Mouse (Mus musculus): Measurements from ENCODE around the gene Arhgef10l. TPM values are rescaled to one million over a fixed set of nuclear protein-coding genes. Genes with fewer than 3 reads are reported as not detected.

The Arhgef10l gene
- polyA plus RNA-seq, 1 experiment from 2014 or later, result 15.9 TPM

DNA sequence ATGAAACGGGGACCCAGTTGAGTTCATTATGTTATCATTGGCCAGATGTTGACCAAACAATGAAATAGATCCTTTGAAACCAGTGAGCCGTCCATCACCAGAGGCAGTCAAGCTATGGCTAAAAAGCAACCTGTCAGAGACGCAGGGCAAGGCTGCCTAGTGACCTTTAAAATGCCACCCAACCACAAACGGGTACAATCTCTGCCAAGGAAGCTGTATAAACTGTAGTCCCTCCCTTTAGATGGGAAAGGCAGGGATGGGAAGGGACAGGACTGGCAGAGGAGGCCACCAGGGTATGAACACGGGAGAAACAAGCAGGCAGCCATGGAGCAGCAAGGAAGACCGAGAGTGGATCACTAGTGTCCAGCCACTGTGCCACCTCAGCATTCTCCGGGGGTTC, 759 bp downstream of the Arhgef10l start:
- no peak overlapping the region for H3K4me2 ChIP-seq (ENCODE audit: low read length)
- H3K9me3 ChIP-seq (ENCODE audit: control insufficient read depth, low read length), result no peaks in the 10 kb centered on the region
- H3K4me1 ChIP-seq (ENCODE audit: control insufficient read depth in 2 of 2, insufficient read depth in 2 of 2, low read length in 2 of 2), result peaks cover 9 to 16% of the 10 kb centered on the region in 2 experiments
- ATAC-seq (ENCODE audit: insufficient number of reproducible peaks, insufficient read depth, low FRiP score, low read depth), result no peak
- H3K36me3 ChIP-seq (ENCODE audit: control insufficient read depth, insufficient read depth, low read length), result no peaks in the 10 kb centered on the region
- no peaks in the 10 kb centered on the region for H3K27me3 ChIP-seq (ENCODE audit: control insufficient read depth, insufficient read depth, low read length)
- no peak overlapping the region for H3K27ac ChIP-seq (replicated peaks in 1 of 2; ENCODE audit: control insufficient read depth in 1 of 2, insufficient read depth in 1 of 2, low read depth in 2 of 2, low read length in 2 of 2)
- H3K4me3 ChIP-seq (ENCODE audit: control insufficient read depth in 1 of 2, insufficient read depth in 1 of 2, low read depth in 1 of 2, low read length in 2 of 2), result no peak overlapping the region
- no peak overlapping the region for H3K9ac ChIP-seq (ENCODE audit: low read length)
- WGBS, result 83% methylated on average over 7 of the region's 7 CpGs

GRCm38 (mm10) chr4:140662882-140663585, 2.8 kb downstream of the Arhgef10l start:
- WGBS, result 28% methylated on average over 10 of the region's 10 CpGs
- Histone ChIP-seq H3K9me3 (ENCODE audit: control insufficient read depth, low read length) (no peaks in the 10 kb centered on the region), H3K4me3 (ENCODE audit: control insufficient read depth in 1 of 2, insufficient read depth in 1 of 2, low read depth in 1 of 2, low read length in 2 of 2) (no peak overlapping the region), H3K27ac (replicated peaks in 1 of 2; ENCODE audit: control insufficient read depth in 1 of 2, insufficient read depth in 1 of 2, low read depth in 2 of 2, low read length in 2 of 2) (no peak overlapping the region), H3K4me1 (ENCODE audit: control insufficient read depth in 2 of 2, insufficient read depth in 2 of 2, low read length in 2 of 2) (peaks cover 13 to 27% of the 10 kb centered on the region in 2 experiments), H3K36me3 (ENCODE audit: control insufficient read depth, insufficient read depth, low read length) (no peaks in the 10 kb centered on the region), H3K27me3 (ENCODE audit: control insufficient read depth, insufficient read depth, low read length) (no peaks in the 10 kb centered on the region), H3K4me2 (ENCODE audit: low read length) (no peak overlapping the region), H3K9ac (ENCODE audit: low read length) (no peak overlapping the region)
- no peak for ATAC-seq (ENCODE audit: insufficient number of reproducible peaks, insufficient read depth, low FRiP score, low read depth)

- ATAC-seq (ENCODE audit: insufficient number of reproducible peaks, insufficient read depth, low FRiP score, low read depth), result no peak
- Histone ChIP-seq H3K4me1 (ENCODE audit: control insufficient read depth in 2 of 2, insufficient read depth in 2 of 2, low read length in 2 of 2) (peaks cover 19 to 32% of the 10 kb centered on the region in 2 experiments), H3K27me3 (ENCODE audit: control insufficient read depth, insufficient read depth, low read length) (no peaks in the 10 kb centered on the region), H3K4me3 (ENCODE audit: control insufficient read depth in 1 of 2, insufficient read depth in 1 of 2, low read depth in 1 of 2, low read length in 2 of 2) (no peak overlapping the region), H3K9me3 (ENCODE audit: control insufficient read depth, low read length) (no peaks in the 10 kb centered on the region), H3K27ac (replicated peaks in 1 of 2; ENCODE audit: control insufficient read depth in 1 of 2, insufficient read depth in 1 of 2, low read depth in 2 of 2, low read length in 2 of 2) (no peak overlapping the region), H3K4me2 (ENCODE audit: low read length) (no peak overlapping the region), H3K36me3 (ENCODE audit: control insufficient read depth, insufficient read depth, low read length) (no peaks in the 10 kb centered on the region), H3K9ac (ENCODE audit: low read length) (no peak overlapping the region)
- WGBS, result 22% methylated on average over 7 of the region's 7 CpGs
These were observed 3.4 kb downstream of the Arhgef10l start for GRCm38 (mm10) chr4:140662453-140662852.

DNA sequence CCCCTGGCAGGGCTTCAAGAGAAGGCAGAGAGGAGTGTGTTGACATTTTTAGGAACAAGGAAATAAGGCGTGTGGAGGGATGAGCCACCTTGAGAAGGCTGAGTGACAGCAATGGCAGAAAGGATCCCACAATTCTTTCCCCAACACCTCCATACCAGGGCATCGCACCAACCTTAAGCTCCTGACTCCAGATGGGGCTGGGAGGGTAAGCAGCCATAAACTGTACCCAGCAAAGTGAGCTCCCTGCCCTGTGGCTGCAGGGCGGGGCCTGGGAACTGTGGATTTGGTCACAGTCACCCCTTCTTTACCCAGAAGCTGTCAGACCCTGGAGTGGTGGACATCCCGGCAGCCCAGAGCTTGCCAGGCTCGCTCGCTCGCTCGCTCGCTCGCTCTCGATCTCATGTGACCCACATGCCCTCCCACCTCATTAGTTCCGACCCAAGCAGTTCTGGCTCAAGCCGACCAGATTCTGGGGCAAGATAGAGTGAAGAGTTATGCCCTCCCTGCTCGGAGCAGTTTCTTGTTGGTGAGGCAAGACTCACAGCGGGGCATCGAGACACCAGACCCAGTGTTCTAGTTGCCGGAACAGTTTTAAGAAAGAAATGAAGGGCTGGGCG, 4.3 kb downstream of the Arhgef10l start:
- Histone ChIP-seq H3K27me3 (ENCODE audit: control insufficient read depth, insufficient read depth, low read length) (no peaks in the 10 kb centered on the region), H3K9me3 (ENCODE audit: control insufficient read depth, low read length) (no peaks in the 10 kb centered on the region), H3K4me2 (ENCODE audit: low read length) (no peak overlapping the region), H3K4me3 (ENCODE audit: control insufficient read depth in 1 of 2, insufficient read depth in 1 of 2, low read depth in 1 of 2, low read length in 2 of 2) (no peak overlapping the region), H3K36me3 (ENCODE audit: control insufficient read depth, insufficient read depth, low read length) (no peaks in the 10 kb centered on the region), H3K4me1 (ENCODE audit: control insufficient read depth in 2 of 2, insufficient read depth in 2 of 2, low read length in 2 of 2) (peaks cover 22 to 42% of the 10 kb centered on the region in 2 experiments), H3K9ac (ENCODE audit: low read length) (no peak overlapping the region), H3K27ac (replicated peaks in 1 of 2; ENCODE audit: control insufficient read depth in 1 of 2, insufficient read depth in 1 of 2, low read depth in 2 of 2, low read length in 2 of 2) (no peak overlapping the region)
- WGBS, result 78% methylated on average over 18 of the region's 18 CpGs
- ATAC-seq (ENCODE audit: insufficient number of reproducible peaks, insufficient read depth, low FRiP score, low read depth), result no peak

DNA sequence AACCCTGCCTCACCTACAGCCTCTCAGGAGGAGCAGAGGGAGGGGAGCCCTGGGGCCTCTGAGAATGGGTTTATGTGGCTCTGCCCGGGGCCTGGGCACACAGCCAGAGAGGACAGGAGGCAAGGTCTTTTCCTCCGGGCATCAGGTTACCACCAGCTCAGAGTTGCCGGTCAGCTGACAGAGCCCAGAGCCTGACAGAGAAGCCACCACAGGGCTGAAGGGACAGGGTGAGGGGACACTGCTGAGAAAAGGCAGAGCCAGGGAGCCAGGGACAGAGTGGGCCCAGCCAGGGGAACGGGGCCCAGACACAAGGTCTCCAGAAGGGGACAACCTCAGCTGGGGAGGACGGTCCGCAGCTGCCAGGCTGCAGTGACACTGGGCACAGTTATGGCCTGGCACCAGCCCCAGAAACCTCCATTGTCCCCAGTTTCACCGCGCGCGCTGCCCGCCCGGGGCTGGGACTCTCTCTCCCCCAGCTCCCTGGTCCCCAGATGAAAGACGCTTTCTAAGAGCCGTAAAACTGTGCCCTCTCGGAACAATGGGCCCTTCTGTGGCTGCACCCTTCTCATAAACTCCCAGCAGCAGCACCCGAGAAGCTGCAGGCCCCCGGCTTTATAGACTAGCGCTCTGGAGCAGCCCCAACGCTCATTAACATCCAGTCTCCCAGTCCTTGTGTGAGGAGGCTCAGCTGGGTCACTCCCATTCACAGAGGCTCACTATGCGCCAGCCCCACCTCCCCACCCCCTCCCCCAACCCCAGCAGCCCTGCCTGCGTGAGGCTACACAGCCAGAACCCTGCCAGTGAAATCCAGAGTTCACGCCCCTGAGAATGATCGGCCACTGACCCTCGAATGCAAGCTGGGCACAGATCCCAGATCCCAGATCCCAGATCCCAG, 7.9 kb downstream of the Arhgef10l start:
- Histone ChIP-seq H3K9ac (ENCODE audit: low read length) (peak overlapping the region; percentile 79), H3K27me3 (ENCODE audit: control insufficient read depth, insufficient read depth, low read length) (0 out of 2 replicates have a peak, but pooled peaks cover 4% of the 10 kb centered on the region), H3K4me2 (ENCODE audit: low read length) (peak overlapping the region; percentile 64), H3K9me3 (ENCODE audit: control insufficient read depth, low read length) (no peaks in the 10 kb centered on the region), H3K36me3 (ENCODE audit: control insufficient read depth, insufficient read depth, low read length) (no peaks in the 10 kb centered on the region), H3K4me3 (ENCODE audit: control insufficient read depth in 1 of 2, insufficient read depth in 1 of 2, low read depth in 1 of 2, low read length in 2 of 2) (peak overlapping the region; percentile 11 to 16; a peak in 3 of 4 replicates), H3K27ac (replicated peaks in 1 of 2; ENCODE audit: control insufficient read depth in 1 of 2, insufficient read depth in 1 of 2, low read depth in 2 of 2, low read length in 2 of 2) (peak overlapping the region; percentile 99), H3K4me1 (ENCODE audit: control insufficient read depth in 2 of 2, insufficient read depth in 2 of 2, low read length in 2 of 2) (peaks cover 19 to 37% of the 10 kb centered on the region in 2 experiments)
- WGBS, result 5% methylated on average over 24 of the region's 24 CpGs
- peak; percentile 87 for ATAC-seq (ENCODE audit: insufficient number of reproducible peaks, insufficient read depth, low FRiP score, low read depth)

DNA sequence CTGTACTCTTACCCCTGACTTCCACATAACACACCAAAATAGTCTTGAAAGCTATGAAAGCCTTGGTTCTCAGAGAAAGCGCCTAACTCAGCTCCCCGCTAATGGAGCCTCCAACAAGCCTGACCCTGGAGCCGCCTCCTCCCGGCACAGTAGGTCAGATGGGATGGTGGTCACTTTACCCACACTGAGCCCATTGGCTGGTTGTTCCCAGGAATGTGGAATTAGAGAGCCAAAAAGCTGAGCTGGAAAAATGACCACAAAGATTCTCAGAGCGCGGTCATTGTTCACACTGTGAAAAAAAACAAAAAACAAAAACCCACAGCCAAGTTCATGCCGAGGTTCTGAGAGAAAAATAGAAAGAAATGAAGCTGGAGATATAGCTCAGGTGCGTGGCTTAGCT, 9.3 kb downstream of the Arhgef10l start:
- Histone ChIP-seq H3K9ac (ENCODE audit: low read length) (no peak overlapping the region), H3K4me1 (ENCODE audit: control insufficient read depth in 2 of 2, insufficient read depth in 2 of 2, low read length in 2 of 2) (peaks cover 13 to 29% of the 10 kb centered on the region in 2 experiments), H3K27me3 (ENCODE audit: control insufficient read depth, insufficient read depth, low read length) (0 out of 2 replicates have a peak, but pooled peaks cover 4% of the 10 kb centered on the region), H3K4me2 (ENCODE audit: low read length) (no peak overlapping the region), H3K9me3 (ENCODE audit: control insufficient read depth, low read length) (no peaks in the 10 kb centered on the region), H3K27ac (replicated peaks in 1 of 2; ENCODE audit: control insufficient read depth in 1 of 2, insufficient read depth in 1 of 2, low read depth in 2 of 2, low read length in 2 of 2) (no peak overlapping the region), H3K4me3 (ENCODE audit: control insufficient read depth in 1 of 2, insufficient read depth in 1 of 2, low read depth in 1 of 2, low read length in 2 of 2) (no peak overlapping the region), H3K36me3 (ENCODE audit: control insufficient read depth, insufficient read depth, low read length) (no peaks in the 10 kb centered on the region)
- no peak for ATAC-seq (ENCODE audit: insufficient number of reproducible peaks, insufficient read depth, low FRiP score, low read depth)
- WGBS, result 77% methylated on average over 8 of the region's 8 CpGs

GRCm38 (mm10) chr4:140654798-140655197, 11.0 kb downstream of the Arhgef10l start:
- no peak overlapping the region for H3K27ac ChIP-seq (replicated peaks in 1 of 2; ENCODE audit: control insufficient read depth in 1 of 2, insufficient read depth in 1 of 2, low read depth in 2 of 2, low read length in 2 of 2)
- peaks cover 13 to 27% of the 10 kb centered on the region in 2 experiments for H3K4me1 ChIP-seq (ENCODE audit: control insufficient read depth in 2 of 2, insufficient read depth in 2 of 2, low read length in 2 of 2)
- H3K4me3 ChIP-seq (ENCODE audit: control insufficient read depth in 1 of 2, insufficient read depth in 1 of 2, low read depth in 1 of 2, low read length in 2 of 2), result no peak overlapping the region
- no peaks in the 10 kb centered on the region for H3K9me3 ChIP-seq (ENCODE audit: control insufficient read depth, low read length)
- no peak overlapping the region for H3K4me2 ChIP-seq (ENCODE audit: low read length)
- no peak for ATAC-seq (ENCODE audit: insufficient number of reproducible peaks, insufficient read depth, low FRiP score, low read depth)
- no peaks in the 10 kb centered on the region for H3K36me3 ChIP-seq (ENCODE audit: control insufficient read depth, insufficient read depth, low read length)
- H3K27me3 ChIP-seq (ENCODE audit: control insufficient read depth, insufficient read depth, low read length), result 0 out of 2 replicates have a peak, but pooled peaks cover 4% of the 10 kb centered on the region
- 66% methylated on average over 8 of the region's 8 CpGs for WGBS
- no peak overlapping the region for H3K9ac ChIP-seq (ENCODE audit: low read length)
